Mouse (Mus musculus) heart, postnatal 0 days (tissue): Measurements from ENCODE around the gene Tph2.

ENCODE experiments used
- CTCF ChIP-seq: IDR thresholded peaks from 2 replicates; pipeline ENCODE4 v1.5.1; 2016; ENCODE audit warnings: antibody characterized with exemption, control low read depth, low read depth
- EP300 ChIP-seq: IDR thresholded peaks from 2 replicates; pipeline ENCODE4 v1.6.1; 2016; ENCODE audit warnings: antibody characterized with exemption, low read depth

DNA sequence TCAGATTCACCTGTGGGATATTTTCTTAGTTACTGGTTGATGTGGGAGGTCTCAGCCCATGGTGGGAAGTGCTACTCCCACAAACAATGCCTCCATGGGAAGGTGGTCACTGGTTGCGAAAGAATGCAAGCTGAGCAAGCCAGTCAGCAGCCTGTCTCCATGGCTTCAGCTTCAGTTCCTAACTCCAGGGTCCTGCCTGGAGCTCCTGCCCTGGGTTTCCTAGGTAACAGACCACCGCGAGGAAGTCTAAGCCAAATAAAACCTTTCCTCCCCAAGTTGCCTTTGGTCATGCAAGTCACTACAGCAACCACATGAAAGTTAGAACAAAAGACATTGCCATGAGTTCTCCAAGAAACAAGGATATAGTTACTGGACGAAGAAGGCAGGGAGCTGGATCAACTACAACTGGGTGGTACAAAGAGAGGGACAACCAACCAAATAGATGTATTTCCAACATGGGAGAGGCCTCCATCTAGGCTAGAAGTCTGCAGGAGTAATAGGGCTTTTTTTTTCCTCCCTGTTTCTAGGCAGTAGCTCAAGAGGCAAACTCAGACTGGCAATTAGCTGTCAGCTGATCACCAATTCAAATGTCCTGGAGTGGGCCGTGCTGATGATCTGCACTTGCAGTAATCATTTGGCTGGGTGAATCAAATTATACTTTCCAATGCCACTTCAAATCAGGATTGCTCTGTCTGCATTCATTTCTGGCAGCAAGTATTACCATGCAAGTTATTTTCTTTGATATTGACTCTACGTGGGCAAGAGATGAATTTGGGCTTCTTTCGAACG, 115.5 kb downstream of the Tph2 start:
- TF ChIP-seq CTCF (no peak), EP300 (no peak)
